Mouse (Mus musculus): ENCODE data around the gene Rexo2.
A peak's percentile ranks its signal among the peaks of the same experiment; 100 is the strongest.

- no peak for TF ChIP-seq POLR2A (IDR thresholded peaks at IDR 0.05; ENCODE audit: insufficient read depth, low read depth, low read length)
- peak; percentile 78 for TF ChIP-seq CTCF (IDR thresholded peaks at IDR 0.05)
Measured at GRCm38 (mm10) chr9:48447783-48448209, 32.6 kb downstream of the Rexo2 start.

All from heart, adult 2 months (tissue).